In the genomic region with DNA sequence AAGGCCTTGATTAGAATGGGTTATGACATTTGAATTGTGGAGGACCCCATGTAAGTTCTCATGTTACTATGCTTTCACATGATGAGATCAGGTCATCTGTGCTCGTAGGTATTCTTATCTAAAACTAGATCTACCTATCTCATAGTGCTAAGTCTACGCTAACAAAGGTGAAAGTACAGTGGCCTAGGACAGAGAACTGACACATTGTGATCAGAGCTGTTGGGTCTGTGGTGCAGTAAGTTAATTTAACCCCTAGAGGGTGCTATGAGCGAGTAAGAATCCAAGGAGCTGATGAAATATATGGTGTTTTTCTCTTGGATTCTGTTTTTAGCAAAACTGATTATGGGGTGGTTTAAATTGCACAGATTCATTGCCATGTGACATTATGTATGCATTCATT, we compare ENCODE assay signal across 8 mouse cellular contexts.
DNase-seq lines count a peak whose midpoint lies in the region; ATAC-seq and TF ChIP-seq lines count a peak whose summit lies in the region.

No protein-coding gene starts in this region.

- H3K9me3 ChIP-seq in neural tube, embryonic 13.5 days: no peaks in the 10 kb centered on the region

- intact Hi-C loops in gastrocnemius, adult 2 months (cut with DNase I): no loop called here
- intact Hi-C loops in gastrocnemius, postnatal 14 days (cut with DNase I; ENCODE audit: low total_unique reads): no loop called here
- intact Hi-C loops in heart, postnatal 14 days (cut with DNase I): loop anchor here (10.0 kb wide), 1 partner anchor 642 kb away; no protein-coding TSS in a partner anchor

- no peaks in the 10 kb centered on the region for H3K36me3 ChIP-seq in neural tube, embryonic 13.5 days

- H3K4me1 ChIP-seq in neural tube, embryonic 13.5 days (replicated peaks): no peaks in the 10 kb centered on the region

- DNase-seq in gastrocnemius, adult 2 months: no peak
- no peak for DNase-seq in gastrocnemius, postnatal 14 days
- DNase-seq in ovary, postnatal 14 days (ENCODE audit: low spot score): peak; percentile 1
- DNase-seq in ovary, postnatal 36 days (ENCODE audit: low spot score): no peak
- peak; percentile 25 for DNase-seq in forelimb bud, embryonic 11.5 days (ENCODE audit: low read depth, low spot score)
- no peak for DNase-seq in heart, postnatal 14 days
- no peak for DNase-seq in urinary bladder, adult 18-20 months (ENCODE audit: low spot score in 2 of 2)

- peak; percentile 42; the same call in 1 of the 2 replicates for TF ChIP-seq CTCF in gastrocnemius, adult 2 months (IDR thresholded peaks at IDR 0.05)

- no peaks in the 10 kb centered on the region for H3K27me3 ChIP-seq in neural tube, embryonic 13.5 days

- ATAC-seq in neural tube, embryonic 13.5 days (ENCODE audit: low read depth): peak; percentile 19; the same call in 1 of the 2 replicates

- H3K27ac ChIP-seq in gastrocnemius, adult 2 months: no peak overlapping the region
- no peak overlapping the region for H3K27ac ChIP-seq in neural tube, embryonic 13.5 days (replicated peaks)

- H3K9ac ChIP-seq in neural tube, embryonic 13.5 days: no peak overlapping the region

- WGBS in neural tube, embryonic 13.5 days: 39% methylated on average over 3 of the region's 3 CpGs

- no peak overlapping the region for H3K4me2 ChIP-seq in neural tube, embryonic 13.5 days

- no peak overlapping the region for H3K4me3 ChIP-seq in gastrocnemius, adult 2 months
- H3K4me3 ChIP-seq in neural tube, embryonic 13.5 days: no peak overlapping the region

Comparison
In these comparisons a context has a peak if more than half of its experiments do, and no peak if none do; other contexts are left out.
1. DNase-seq: peak in ovary, postnatal 14 days (single experiment) and forelimb bud, embryonic 11.5 days (single experiment); none in gastrocnemius, adult 2 months (single experiment), gastrocnemius, postnatal 14 days (single experiment), ovary, postnatal 36 days (single experiment), heart, postnatal 14 days (0 of 2) and urinary bladder, adult 18-20 months (0 of 2).